Mouse (Mus musculus): Measurements from ENCODE around the gene Olfr414.

GRCm38 (mm10) chr1:174482567-174482966, 58.7 kb downstream of the Olfr414 start:
- TF ChIP-seq CTCF (IDR thresholded peaks at IDR 0.05) (no peak), POLR2A (IDR thresholded peaks at IDR 0.05; ENCODE audit: insufficient read depth, low read depth, low read length) (no peak)

Measured in heart, adult 2 months (tissue).